Mouse (Mus musculus) erythroblast, embryonic 14.5 days (primary cell): ENCODE data around the gene Eddm3b.

Source experiments
- GATA1 ChIP-seq: IDR thresholded peaks from 2 replicates; pipeline ENCODE4 v1.6.1; 2012; ENCODE audit warnings: low read length, inconsistent platforms, mixed read lengths
- TAL1 ChIP-seq: IDR thresholded peaks from 3 replicates; pipeline ENCODE4 v1.6.1; 2012; ENCODE audit warnings: low read length, inconsistent platforms, mixed read lengths

DNA sequence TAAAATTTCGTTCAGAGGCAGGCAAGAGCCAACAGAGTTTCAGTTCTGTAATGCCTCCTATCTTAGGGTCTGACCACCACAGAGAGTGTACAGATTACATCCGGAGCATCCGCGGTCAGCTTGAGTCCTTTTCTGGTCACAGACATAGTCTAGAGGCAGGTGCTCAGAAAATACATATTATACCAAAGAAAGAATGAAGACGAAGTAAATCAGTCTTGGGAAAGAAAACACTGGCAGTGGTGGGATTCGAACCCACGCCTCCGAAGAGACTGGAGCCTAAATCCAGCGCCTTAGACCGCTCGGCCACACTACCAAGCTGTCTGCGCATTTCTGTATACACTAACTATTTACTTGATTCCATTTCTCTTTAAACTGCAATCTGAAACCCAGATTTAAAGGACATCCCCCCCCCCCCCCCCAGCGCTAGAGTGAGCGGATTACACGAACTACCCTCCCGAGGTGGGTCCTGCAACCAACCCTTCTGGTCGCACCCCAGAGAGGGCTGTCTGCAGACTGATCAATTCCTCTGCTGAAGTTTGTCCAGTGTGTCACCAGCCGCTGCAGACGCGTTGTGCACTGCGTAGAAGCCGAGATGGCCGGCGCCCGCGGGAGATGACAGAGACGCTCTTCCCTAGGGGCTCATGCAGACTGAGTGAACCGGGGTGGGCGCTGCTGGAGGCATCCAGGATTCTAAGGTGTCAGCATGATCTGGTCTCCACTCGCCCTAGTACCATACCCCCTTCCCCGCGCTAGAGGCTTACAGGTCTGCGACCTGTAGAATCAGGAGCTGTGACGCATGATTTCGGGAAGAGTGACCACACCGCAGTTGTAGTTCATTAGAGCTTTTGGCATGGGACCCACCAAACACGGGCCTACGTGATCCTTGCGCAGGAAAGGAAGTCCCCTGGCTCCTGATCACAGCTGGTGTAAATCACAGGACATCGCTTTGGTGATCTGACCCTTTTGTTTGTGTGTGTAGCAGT is 31.3 kb upstream of the Eddm3b start:
- TF ChIP-seq GATA1 (no peak), TAL1 (no peak)
